Mouse (Mus musculus) gastrocnemius, postnatal 25 days (tissue): ENCODE data around the gene Ptpa. TPM values are rescaled to one million over a fixed set of nuclear protein-coding genes. Genes with fewer than 3 reads are reported as not detected.

Experiments used
- DNase-seq: peaks from one replicate; pipeline ENCODE4 v3.0.0; 2022
- total RNA-seq, 2 experiments: library from RNA; stranded (reverse); gene quantifications; 1 replicate in 1 of 2; 2 replicates in 1 of 2; pipeline ENCODE4 v1.2.3; 2021

Ptpa gene
- total RNA-seq, 2 experiments from 2014 or later: 67.1 to 68.5 TPM

GRCm38 (mm10) chr2:30464411-30464810, 48.6 kb downstream of the Ptpa start:
- DNase-seq: no peak

GRCm38 (mm10) chr2:30466787-30467186, 50.9 kb downstream of the Ptpa start:
- DNase-seq: no peak

DNA sequence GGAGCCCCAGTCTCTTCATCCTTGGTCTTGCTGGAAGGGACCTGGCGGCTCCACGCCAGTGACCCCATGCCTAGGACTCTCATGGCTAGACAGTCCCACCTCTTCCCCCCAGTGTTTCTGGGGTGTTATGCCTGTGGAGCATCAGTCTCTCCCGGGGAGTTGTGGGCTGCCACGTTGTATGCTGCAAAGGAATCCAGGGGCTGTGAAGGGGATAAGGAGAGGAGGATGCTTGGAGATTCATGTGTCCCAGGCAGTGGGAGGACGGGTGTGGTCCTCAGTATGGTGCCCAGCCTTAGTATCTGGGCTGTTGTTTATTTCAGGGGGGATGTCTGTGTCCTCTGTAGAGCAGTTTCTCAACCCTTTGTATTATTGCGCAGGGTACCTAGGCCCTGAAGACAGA, 53.2 kb downstream of the Ptpa start:
- no peak for DNase-seq

- peak; percentile 70 for DNase-seq
Measured at GRCm38 (mm10) chr2:30469796-30470142, 53.9 kb downstream of the Ptpa start.

DNA sequence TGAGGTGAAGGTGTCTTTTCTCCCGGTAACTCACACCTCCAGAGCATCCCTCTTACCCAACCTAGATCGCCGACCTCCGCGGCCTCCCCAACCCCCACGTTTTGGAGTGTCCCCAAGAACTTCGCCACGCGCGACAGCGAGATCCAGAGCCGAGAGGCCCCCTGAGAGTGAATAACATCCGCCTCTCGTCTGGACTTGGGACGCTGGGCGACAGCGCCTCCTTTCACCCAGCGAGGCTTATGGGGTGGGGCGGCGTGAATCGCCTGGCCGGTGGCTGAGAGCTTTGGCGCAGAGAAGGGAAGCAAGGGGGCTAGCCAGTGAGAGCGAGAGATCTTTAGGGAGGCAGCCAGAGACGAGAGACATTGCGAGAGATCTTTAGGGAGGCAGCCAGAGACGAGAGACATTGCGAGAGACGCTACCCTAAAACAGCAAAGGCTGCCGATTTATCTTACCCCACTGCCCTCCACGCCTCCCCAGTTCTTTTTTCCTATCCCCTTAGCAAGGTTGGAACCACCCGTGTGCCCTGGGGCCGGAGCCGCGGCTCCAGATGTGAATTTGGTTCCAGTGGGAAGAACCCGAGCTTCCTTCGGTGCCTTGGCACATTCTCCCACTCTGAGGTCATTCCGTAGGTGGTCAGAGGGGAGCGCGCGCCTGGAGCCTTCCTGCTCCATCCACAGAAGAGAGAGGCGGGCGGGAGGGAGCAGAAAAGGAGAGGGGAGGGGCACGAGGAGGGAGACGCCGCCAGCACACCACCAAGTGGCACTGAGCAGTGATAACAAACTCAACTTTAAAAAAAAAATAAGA, 54.5 kb downstream of the Ptpa start:
- DNase-seq: peak; percentile 76

DNA sequence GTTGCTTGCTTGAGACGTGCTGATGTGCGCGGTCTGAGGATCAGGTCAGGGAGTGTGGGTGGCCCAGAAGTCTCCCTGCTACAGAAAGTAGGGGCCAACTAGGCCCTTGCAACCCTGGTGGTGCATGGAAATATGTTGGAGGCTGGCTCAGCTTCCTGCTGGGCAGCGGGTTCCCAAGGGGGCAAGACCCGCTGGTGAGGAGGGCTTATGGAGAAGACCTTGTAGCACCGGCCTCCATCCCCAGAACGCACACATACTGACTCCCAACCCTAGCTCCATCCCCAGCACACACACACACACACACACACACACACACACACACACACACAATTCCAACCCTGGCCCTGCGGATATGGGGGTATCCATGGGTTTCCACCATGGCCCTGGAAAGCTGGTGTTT, 55.2 kb downstream of the Ptpa start:
- DNase-seq: no peak

DNA sequence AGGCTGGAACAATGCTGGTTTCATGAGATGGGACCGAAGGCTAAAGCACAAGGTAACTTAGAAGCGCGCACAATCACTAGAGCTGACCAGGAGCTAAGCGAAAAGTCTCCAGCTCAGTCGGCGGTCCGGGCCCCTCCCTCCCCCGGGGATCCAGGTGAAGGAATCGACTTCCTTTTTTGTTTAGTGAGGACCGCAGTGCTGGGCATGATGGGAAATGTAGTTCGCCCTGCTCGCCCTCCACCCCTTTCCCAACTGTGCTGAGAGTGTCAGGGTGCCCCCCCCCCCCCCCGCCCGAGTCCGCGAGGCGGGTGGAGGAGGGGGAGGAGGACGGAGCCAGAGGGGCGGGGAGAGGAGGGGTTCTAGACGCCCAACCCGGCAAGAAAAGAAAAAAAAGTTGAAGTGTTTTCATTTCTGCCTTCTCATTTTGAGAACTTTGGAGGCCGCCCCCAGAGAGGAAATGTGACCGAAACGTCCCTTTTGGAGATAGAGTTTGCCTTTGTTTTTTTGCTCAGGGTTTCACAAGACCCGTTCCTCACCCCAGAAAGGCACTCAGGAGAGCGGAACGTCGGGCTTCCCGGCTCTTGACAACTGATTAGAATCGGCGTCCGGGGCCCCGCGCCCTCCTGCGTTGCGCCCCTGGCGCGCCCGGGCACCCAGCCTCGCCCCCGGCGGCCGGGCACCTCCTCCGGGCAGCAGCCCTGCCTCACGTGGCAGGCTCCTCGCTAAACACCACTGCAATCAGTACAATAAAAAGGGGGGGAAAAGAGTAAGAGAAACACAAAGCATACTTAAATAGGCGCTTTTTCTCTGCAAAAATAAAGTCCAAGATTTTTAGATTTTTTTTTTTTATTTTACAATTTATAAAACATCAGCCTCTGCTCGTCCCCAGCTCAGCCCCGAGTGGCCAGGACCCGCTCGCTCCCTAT, 56.2 kb downstream of the Ptpa start:
- peak; percentile 92 for DNase-seq

DNA sequence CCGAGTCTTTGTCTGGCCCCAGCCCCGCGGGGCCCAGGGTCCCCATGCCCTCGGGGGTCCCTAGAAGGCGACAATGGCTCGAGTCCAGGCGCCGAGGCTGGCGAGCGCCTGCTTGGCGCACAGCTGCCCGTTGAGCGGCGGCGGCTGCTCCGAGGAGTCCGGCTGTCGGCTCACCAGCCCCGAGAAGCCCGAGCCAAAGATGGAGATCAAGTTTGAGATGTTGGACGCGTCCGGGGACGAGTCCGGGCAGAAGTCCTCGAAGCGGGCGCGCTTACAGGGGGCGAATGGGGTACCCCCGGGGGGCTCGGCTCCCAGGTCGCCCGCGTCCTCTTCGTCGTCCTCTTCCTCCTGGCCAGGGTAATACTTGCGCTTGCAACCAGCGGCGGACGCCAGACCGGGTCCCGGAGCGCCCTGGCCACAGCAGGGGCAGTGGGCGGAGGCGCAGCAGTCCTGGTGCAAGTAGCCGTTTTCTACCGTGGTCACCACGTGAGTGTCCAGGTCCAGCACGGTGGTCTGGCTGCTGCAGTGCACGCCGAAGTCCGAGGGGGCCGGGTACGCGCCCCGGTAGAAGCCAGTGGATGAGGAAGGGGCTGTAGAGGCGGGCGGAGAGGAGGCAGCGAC, 57.0 kb downstream of the Ptpa start:
- peak; percentile 55 for DNase-seq

- DNase-seq: no peak
Measured at GRCm38 (mm10) chr2:30473431-30474031, 57.7 kb downstream of the Ptpa start.

DNA sequence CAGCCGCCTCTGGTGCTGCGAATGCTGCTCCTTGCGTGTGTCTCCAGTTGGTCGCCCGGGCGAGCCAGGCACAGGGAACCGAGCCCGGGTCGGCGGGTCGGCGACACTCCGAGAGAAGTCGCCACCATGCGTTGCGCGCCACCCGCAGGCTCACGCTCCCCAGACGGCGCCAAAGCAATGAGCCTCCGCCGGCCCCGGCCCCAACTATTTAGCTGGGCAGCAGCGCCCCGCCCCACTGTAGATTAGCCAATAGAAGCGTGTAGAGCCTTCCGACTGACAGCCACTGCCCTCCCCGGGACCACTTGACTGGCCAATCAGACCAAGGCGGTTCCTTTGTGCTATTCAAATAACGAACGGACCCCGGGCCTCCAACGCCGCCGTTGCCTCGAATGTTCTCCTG, 58.2 kb downstream of the Ptpa start, which contains the start of gene Ier5l:
Gene Ier5l (minus strand): TSS at position 181 of the 400 bp plus-strand sequence.
- DNase-seq: peak; percentile 95

DNA sequence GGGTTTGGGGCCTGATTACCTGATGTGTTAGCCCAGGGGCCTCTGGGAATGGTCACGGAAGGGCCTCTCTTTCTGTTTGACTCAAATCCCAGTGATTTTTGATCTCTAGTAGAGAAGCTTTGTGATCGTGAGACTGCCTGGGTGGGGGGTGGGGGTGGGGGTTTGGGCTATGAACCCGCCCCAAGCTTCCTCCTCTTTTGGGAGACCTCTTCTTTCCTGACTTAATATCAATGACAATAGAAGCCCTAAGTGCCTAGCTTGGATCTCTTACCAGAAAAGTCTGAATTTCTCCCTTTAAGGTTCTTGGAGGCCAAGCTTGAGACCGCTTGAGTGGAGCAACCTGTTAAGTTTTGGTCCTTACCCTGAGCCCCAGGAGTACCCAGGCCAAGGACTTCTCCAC, 58.9 kb downstream of the Ptpa start:
- no peak for DNase-seq

- DNase-seq: no peak
Measured at GRCm38 (mm10) chr2:30475457-30475856, 59.6 kb downstream of the Ptpa start.

- no peak for DNase-seq
Measured at GRCm38 (mm10) chr2:30476241-30476640, 60.4 kb downstream of the Ptpa start.

- DNase-seq: no peak
Measured at GRCm38 (mm10) chr2:30478526-30478925, 62.7 kb downstream of the Ptpa start.

GRCm38 (mm10) chr2:30487597-30487996, 71.8 kb downstream of the Ptpa start:
- peak; percentile 63 for DNase-seq

DNA sequence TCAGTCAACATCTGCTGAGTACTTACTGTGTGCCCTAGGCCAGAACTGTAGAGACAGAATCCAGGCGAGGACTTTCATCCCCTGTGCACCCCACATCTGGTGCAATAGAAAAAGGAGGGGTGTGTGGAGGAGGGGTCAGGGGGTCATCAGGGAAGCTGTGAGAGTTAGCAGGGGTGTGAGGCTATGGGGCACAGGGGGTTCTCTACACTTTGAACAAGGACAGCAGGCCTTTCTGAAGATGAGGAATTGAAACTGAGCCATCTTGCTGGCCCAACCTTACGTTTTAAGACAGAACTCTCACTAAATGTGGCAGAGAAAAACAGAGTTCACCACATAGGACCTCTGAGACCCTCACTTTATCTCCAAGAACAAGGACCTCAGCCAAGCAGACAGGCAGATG, 74.5 kb downstream of the Ptpa start:
- DNase-seq: no peak

DNA sequence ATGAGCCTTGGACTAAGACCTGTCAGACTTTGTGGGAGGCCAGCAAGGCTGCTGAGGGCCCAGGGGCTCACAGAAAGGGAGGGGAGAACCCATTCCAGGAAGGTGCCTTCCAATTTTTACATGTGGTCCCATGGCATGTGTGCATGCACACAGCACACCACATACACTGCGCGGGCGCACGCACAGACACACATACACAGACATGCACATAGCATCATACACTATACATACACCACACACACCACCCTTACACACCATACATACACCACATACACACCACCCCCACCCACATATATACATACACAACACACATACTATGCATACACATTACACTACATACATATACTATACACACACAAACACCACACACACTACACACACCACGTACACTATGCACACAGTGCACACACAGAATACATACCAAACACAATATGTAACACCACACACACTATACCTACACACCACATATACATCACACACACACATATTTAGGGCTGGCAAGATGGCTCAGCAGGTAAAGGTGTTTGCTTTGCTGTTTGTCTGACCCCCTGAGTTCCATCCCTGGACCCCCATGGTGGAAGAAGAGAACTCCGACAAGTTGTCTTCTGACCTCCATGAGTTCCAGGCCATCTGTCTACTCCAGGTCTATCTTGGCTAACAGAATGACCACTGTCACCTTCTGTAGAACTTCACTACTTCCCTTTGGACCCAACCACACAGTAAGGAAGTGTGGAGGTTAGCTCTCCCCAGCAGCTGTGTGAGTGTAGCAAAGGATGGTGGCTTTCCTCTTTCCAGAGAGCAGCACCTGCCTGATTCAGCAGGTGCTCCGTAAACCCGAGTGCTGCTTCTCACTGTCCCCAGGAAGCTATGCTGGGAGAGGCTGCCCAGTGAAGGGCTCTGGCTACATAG, 79.4 kb downstream of the Ptpa start:
- no peak for DNase-seq

GRCm38 (mm10) chr2:30495909-30496861, 80.3 kb downstream of the Ptpa start:
- peak; percentile 64 for DNase-seq
